Mouse (Mus musculus): ENCODE results near the gene Olfr926. TPM values are rescaled to one million over a fixed set of nuclear protein-coding genes. Genes with fewer than 3 reads are reported as not detected.

Olfr926 gene
- not detected for total RNA-seq (2023)

DNA sequence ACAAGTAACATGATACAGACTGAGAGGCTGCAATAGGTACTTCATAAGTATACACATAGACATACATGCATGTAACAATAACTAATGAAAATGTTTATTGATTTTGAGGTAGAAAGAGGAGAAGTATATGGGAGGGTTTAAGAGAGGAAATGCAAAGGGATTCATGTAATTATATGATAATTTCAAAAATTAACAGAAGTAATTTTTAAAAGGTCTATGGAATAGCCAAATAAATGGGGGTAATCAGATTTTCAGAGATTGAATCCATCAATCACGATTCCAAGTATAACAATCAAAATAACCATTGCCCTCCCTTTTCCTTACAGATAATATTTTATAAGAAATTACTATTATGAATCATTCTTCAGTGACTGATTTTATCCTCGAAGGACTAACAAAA, at the start of gene Olfr926:
Gene Olfr926, plus strand, starts transcription at position 301 of the 400 bp plus-strand sequence.

DNA sequence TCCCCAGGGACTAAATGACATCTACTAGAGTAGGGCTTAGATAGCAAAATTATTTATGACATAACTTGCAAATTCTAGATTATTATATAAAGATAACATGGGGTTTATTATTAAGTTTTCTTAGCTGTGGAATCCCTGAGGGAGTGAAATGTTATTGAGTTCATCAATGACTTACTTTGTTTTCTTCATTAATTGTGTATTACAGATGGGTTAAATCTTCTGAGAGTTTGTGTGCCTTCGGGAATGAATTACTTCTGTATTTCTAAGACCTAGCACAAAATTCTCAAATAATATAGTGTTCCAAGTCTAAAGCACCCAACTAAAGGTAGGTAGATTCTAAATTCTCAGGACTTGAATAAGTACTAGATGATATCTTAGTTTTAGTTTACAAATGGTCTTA, 32.8 kb upstream of the Olfr926 start, which contains the start of gene Olfr924:
Gene Olfr924, plus strand, starts transcription at position 301 of the 400 bp plus-strand sequence.

DNA sequence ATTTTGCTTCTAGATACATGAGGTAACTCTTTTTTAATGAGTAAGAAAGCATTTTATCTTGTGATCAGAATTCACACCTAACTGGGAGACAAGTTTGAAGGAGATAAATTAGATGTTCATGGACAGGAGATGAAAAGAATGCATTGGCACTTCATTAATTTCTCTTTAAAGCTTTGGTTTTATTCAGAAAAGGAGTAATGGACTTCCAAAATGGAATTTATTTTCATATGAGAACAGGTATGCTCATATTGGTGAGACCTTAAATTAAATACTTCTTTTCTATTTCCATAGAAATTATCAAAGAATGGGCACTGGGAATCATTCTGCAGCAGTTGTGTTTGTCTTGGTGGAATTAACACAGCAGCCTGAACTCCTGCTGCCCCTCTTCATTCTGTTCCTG, 22.2 kb upstream of the Olfr926 start, which contains the start of gene Olfr26:
Gene Olfr26, plus strand, starts transcription at position 301 of the 400 bp plus-strand sequence.

Other genes with a start within 250 kb of the Olfr926 start
- gene Olfr916, start 217.3 kb upstream of the Olfr926 start, total RNA-seq (2023) = not detected
- not detected for gene Olfr917, start 211.3 kb upstream of the Olfr926 start, total RNA-seq (2023)
- gene Olfr918, start 202.5 kb upstream of the Olfr926 start, total RNA-seq (2023) = not detected
- gene Olfr919, start 173.5 kb upstream of the Olfr926 start, total RNA-seq (2023) = not detected
- gene Vwa5a, start 158.9 kb upstream of the Olfr926 start, total RNA-seq (2023) = 6.6 TPM
- gene Olfr920, start 124.8 kb upstream of the Olfr926 start, total RNA-seq (2023) = not detected
- gene Olfr921, start 104.1 kb upstream of the Olfr926 start, total RNA-seq (2023) = not detected
- gene Olfr922, start 62.5 kb upstream of the Olfr926 start, total RNA-seq (2023) = not detected
- not detected for gene Olfr923, start 50.6 kb upstream of the Olfr926 start, total RNA-seq (2023)
- gene Olfr924, start 32.7 kb upstream of the Olfr926 start, total RNA-seq (2023) = not detected
- not detected for gene Olfr26, start 22.1 kb upstream of the Olfr926 start, total RNA-seq (2023)
- not detected for gene Olfr930, start 52.7 kb downstream of the Olfr926 start, total RNA-seq (2023)
- gene Olfr933, start 95.2 kb downstream of the Olfr926 start, total RNA-seq (2023) = not detected
- not detected for gene Olfr934, start 111.2 kb downstream of the Olfr926 start, total RNA-seq (2023)
- gene Olfr935, start 122.6 kb downstream of the Olfr926 start, total RNA-seq (2023) = not detected
- not detected for gene Olfr146, start 146.3 kb downstream of the Olfr926 start, total RNA-seq (2023)
- gene Olfr937, start 187.8 kb downstream of the Olfr926 start, total RNA-seq (2023) = not detected
- gene Olfr938, start 201.8 kb downstream of the Olfr926 start, total RNA-seq (2023) = not detected

Data from CD4-positive naive resting alpha-beta T cell, adult 57 days (primary cell).